Mouse (Mus musculus): ENCODE measurements around the gene Tacc2. TPM values are rescaled to one million over a fixed set of nuclear protein-coding genes. Genes with fewer than 3 reads are reported as not detected.

The Tacc2 gene
- polyA plus RNA-seq, 1 experiment from 2014 or later: 68.7 TPM

- ATAC-seq (replicated peaks): no peak
- Histone ChIP-seq H3K27me3 (replicated peaks) (no peaks in the 10 kb centered on the region), H3K4me1 (peaks cover 13% of the 10 kb centered on the region), H3K9ac (no peak overlapping the region), H3K27ac (peak overlapping the region; percentile 61; the same call in 1 of the 2 replicates), H3K9me3 (no peaks in the 10 kb centered on the region), H3K36me3 (replicated peaks) (no peaks in the 10 kb centered on the region), H3K4me2 (no peak overlapping the region), H3K4me3 (no peak overlapping the region)
- WGBS: 89% methylated on average over 6 of the region's 6 CpGs
These were observed 101.2 kb downstream of the Tacc2 start for GRCm38 (mm10) chr7:130678414-130678813.

- no peak overlapping the region for H3K4me3 ChIP-seq
- 83% methylated on average over 4 of the region's 4 CpGs for WGBS
- H3K9ac ChIP-seq: no peak overlapping the region
- H3K4me1 ChIP-seq: peaks cover 13% of the 10 kb centered on the region
- no peaks in the 10 kb centered on the region for H3K36me3 ChIP-seq (replicated peaks)
- ATAC-seq (replicated peaks): no peak
- H3K9me3 ChIP-seq: no peaks in the 10 kb centered on the region
- H3K4me2 ChIP-seq: no peak overlapping the region
- no peak overlapping the region for H3K27ac ChIP-seq
- H3K27me3 ChIP-seq (replicated peaks): no peaks in the 10 kb centered on the region
These were observed 104.6 kb downstream of the Tacc2 start for GRCm38 (mm10) chr7:130681798-130682197.

- Histone ChIP-seq H3K4me3 (no peak overlapping the region), H3K9ac (no peak overlapping the region), H3K27me3 (replicated peaks) (no peaks in the 10 kb centered on the region), H3K4me1 (peaks cover 7% of the 10 kb centered on the region), H3K36me3 (replicated peaks) (no peaks in the 10 kb centered on the region), H3K9me3 (no peaks in the 10 kb centered on the region), H3K4me2 (no peak overlapping the region), H3K27ac (no peak overlapping the region)
- WGBS: 78% methylated on average over 4 of the region's 4 CpGs
- no peak for ATAC-seq (replicated peaks)
These were observed 111.4 kb downstream of the Tacc2 start for GRCm38 (mm10) chr7:130688601-130689000.

- Histone ChIP-seq H3K4me1 (peaks cover 25% of the 10 kb centered on the region), H3K27me3 (replicated peaks) (no peaks in the 10 kb centered on the region), H3K9ac (no peak overlapping the region), H3K4me2 (no peak overlapping the region), H3K4me3 (no peak overlapping the region), H3K36me3 (replicated peaks) (no peaks in the 10 kb centered on the region), H3K27ac (no peak overlapping the region), H3K9me3 (no peaks in the 10 kb centered on the region)
- no peak for ATAC-seq (replicated peaks)
- 83% methylated on average over 6 of the region's 6 CpGs for WGBS
These were observed 113.6 kb downstream of the Tacc2 start for GRCm38 (mm10) chr7:130690869-130691268.

GRCm38 (mm10) chr7:130691931-130692330 is 114.7 kb downstream of the Tacc2 start:
- Histone ChIP-seq H3K27ac (peak overlapping the region; percentile 97), H3K36me3 (replicated peaks) (no peaks in the 10 kb centered on the region), H3K4me2 (peak overlapping the region; percentile 81), H3K9me3 (no peaks in the 10 kb centered on the region), H3K27me3 (replicated peaks) (no peaks in the 10 kb centered on the region), H3K9ac (no peak overlapping the region), H3K4me3 (peak overlapping the region; percentile 67), H3K4me1 (peaks cover 35% of the 10 kb centered on the region)
- ATAC-seq (replicated peaks): peak; percentile 1; the same call in 1 of the 2 replicates
- 59% methylated on average over 2 of the region's 2 CpGs for WGBS

- peak overlapping the region; percentile 97 for H3K27ac ChIP-seq
- peak overlapping the region; percentile 92 for H3K9ac ChIP-seq
- no peaks in the 10 kb centered on the region for H3K27me3 ChIP-seq (replicated peaks)
- H3K4me2 ChIP-seq: peak overlapping the region; percentile 81
- peak; percentile 93 for ATAC-seq (replicated peaks)
- peak overlapping the region; percentile 67 for H3K4me3 ChIP-seq
- no peaks in the 10 kb centered on the region for H3K36me3 ChIP-seq (replicated peaks)
- H3K9me3 ChIP-seq: no peaks in the 10 kb centered on the region
- under 1% methylated on average over 39 of the region's 39 CpGs for WGBS
- H3K4me1 ChIP-seq: peaks cover 41% of the 10 kb centered on the region
These were observed 115.2 kb downstream of the Tacc2 start for GRCm38 (mm10) chr7:130692392-130692942.

GRCm38 (mm10) chr7:130692943-130693799 is 115.9 kb downstream of the Tacc2 start:
- ATAC-seq (replicated peaks): peak; percentile 74
- Histone ChIP-seq H3K36me3 (replicated peaks) (no peaks in the 10 kb centered on the region), H3K27ac (peak overlapping the region; percentile 97), H3K4me2 (peak overlapping the region; percentile 81), H3K4me3 (peak overlapping the region; percentile 67), H3K27me3 (replicated peaks) (no peaks in the 10 kb centered on the region), H3K9ac (peak overlapping the region; percentile 92), H3K4me1 (peaks cover 46% of the 10 kb centered on the region), H3K9me3 (no peaks in the 10 kb centered on the region)
- WGBS: 3% methylated on average over 19 of the region's 19 CpGs

- Histone ChIP-seq H3K9me3 (no peaks in the 10 kb centered on the region), H3K4me1 (peaks cover 50% of the 10 kb centered on the region), H3K27ac (peak overlapping the region; percentile 97), H3K36me3 (replicated peaks) (no peaks in the 10 kb centered on the region), H3K4me3 (peak overlapping the region; percentile 67), H3K9ac (peak overlapping the region; percentile 92), H3K4me2 (peak overlapping the region; percentile 81), H3K27me3 (replicated peaks) (no peaks in the 10 kb centered on the region)
- 0 out of 2 replicates have a peak, but pooled peaks have one; percentile 23 for ATAC-seq (replicated peaks)
- 13% methylated on average over 11 of the region's 11 CpGs for WGBS
These were observed 116.6 kb downstream of the Tacc2 start for GRCm38 (mm10) chr7:130693800-130694193.

- Histone ChIP-seq H3K27me3 (replicated peaks) (no peaks in the 10 kb centered on the region), H3K27ac (no peak overlapping the region), H3K4me1 (peaks cover 50% of the 10 kb centered on the region), H3K36me3 (replicated peaks) (no peaks in the 10 kb centered on the region), H3K4me3 (peak overlapping the region; percentile 29), H3K4me2 (peak overlapping the region; percentile 81), H3K9me3 (no peaks in the 10 kb centered on the region), H3K9ac (no peak overlapping the region)
- ATAC-seq (replicated peaks): no peak
- 63% methylated on average over 13 of the region's 13 CpGs for WGBS
These were observed 118.6 kb downstream of the Tacc2 start for GRCm38 (mm10) chr7:130695669-130696338.

GRCm38 (mm10) chr7:130696347-130697234 is 119.4 kb downstream of the Tacc2 start:
- H3K9ac ChIP-seq: peak overlapping the region; percentile 27; the same call in 1 of the 2 replicates
- no peaks in the 10 kb centered on the region for H3K36me3 ChIP-seq (replicated peaks)
- peak overlapping the region; percentile 29 for H3K4me3 ChIP-seq

GRCm38 (mm10) chr7:130698480-130698879 is 121.2 kb downstream of the Tacc2 start:
- Histone ChIP-seq H3K4me2 (no peak overlapping the region), H3K27me3 (replicated peaks) (no peaks in the 10 kb centered on the region), H3K27ac (no peak overlapping the region), H3K4me3 (no peak overlapping the region), H3K36me3 (replicated peaks) (no peaks in the 10 kb centered on the region), H3K4me1 (peaks cover 43% of the 10 kb centered on the region), H3K9ac (no peak overlapping the region), H3K9me3 (no peaks in the 10 kb centered on the region)
- ATAC-seq (replicated peaks): no peak

More at GRCm38 (mm10) chr7:130696347-130697234, 119.4 kb downstream of the Tacc2 start:
- peak overlapping the region; percentile 81 for H3K4me2 ChIP-seq
- H3K27me3 ChIP-seq (replicated peaks): no peaks in the 10 kb centered on the region
- peaks cover 48% of the 10 kb centered on the region for H3K4me1 ChIP-seq
- no peak for ATAC-seq (replicated peaks)
- no peaks in the 10 kb centered on the region for H3K9me3 ChIP-seq
- peak overlapping the region; percentile 66 for H3K27ac ChIP-seq
- WGBS: 39% methylated on average over 16 of the region's 16 CpGs

Measured in midbrain, embryonic 15.5 days (tissue).